ENCODE assay signal across 29 mouse cellular contexts in the genomic region with DNA sequence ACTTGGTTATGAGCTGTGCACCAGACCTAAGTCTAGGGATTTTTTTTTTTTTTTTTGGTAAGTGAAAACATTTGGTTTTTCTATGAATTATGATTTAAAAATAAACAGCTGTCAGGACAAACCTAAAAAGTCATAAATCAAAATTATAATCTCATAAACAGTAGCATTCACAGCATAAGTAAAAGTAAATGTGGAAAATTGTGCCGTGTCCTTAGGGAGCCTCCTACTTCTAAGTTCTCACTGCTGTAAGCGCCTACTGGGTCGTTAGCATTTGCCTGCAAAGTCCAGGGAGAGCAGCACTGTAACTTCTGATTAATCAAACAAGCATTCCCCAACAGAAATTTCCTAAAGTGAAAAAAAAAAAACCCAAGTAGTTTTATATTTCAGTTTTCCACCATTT.
DNase-seq lines count a peak whose midpoint lies in the region; ATAC-seq and TF ChIP-seq lines count a peak whose summit lies in the region.
"Had no signal": no experiment of that assay in that cellular context is flagged by ENCODE, and none has a peak within 500 bp of the region (broad histone marks: within the 10 kb centered on the region; RNA-seq: fewer than 3 reads in every experiment).

No protein-coding gene starts in this region.

- WGBS in kidney, postnatal 0 days, result 45% methylated on average over 3 of the region's 3 CpGs
- 49% methylated on average over 3 of the region's 3 CpGs for WGBS in stomach, embryonic 14.5 days
- 38% methylated on average over 3 of the region's 3 CpGs for WGBS in stomach, postnatal 0 days
- 25% methylated on average over 3 of the region's 3 CpGs for WGBS in limb, embryonic 12.5 days

- H3K36me3 ChIP-seq in kidney, postnatal 0 days (ENCODE audit: insufficient read depth, low read length), result no peaks in the 10 kb centered on the region
- H3K36me3 ChIP-seq in stomach, embryonic 14.5 days (ENCODE audit: control insufficient read depth, insufficient read depth, low read length), result no peaks in the 10 kb centered on the region
- H3K36me3 ChIP-seq in stomach, postnatal 0 days (ENCODE audit: control insufficient read depth, insufficient read depth, low read length), result no peaks in the 10 kb centered on the region
- no peaks in the 10 kb centered on the region for H3K36me3 ChIP-seq in limb, embryonic 12.5 days
- H3K36me3 ChIP-seq: forebrain, embryonic 10.5 days; forebrain, embryonic 15.5 days; hindbrain, embryonic 13.5 days; midbrain, embryonic 13.5 days had no signal

- H3K4me3 ChIP-seq in kidney, postnatal 0 days (replicated peaks; ENCODE audit: low read depth, low read length), result no peak overlapping the region
- H3K4me3 ChIP-seq in stomach, embryonic 14.5 days (ENCODE audit: low read depth, low read length), result no peak overlapping the region
- no peak overlapping the region for H3K4me3 ChIP-seq in stomach, postnatal 0 days (ENCODE audit: low read depth, low read length)
- H3K4me3 ChIP-seq in limb, embryonic 12.5 days (replicated peaks), result no peak overlapping the region
- H3K4me3 ChIP-seq: forebrain, embryonic 10.5 days; forebrain, embryonic 15.5 days; gastrocnemius, adult 2 months; hindbrain, embryonic 13.5 days; midbrain, embryonic 13.5 days had no signal

- H3K27ac ChIP-seq in kidney, postnatal 0 days, result no peak overlapping the region
- peak overlapping the region; percentile 29; the same call in 1 of the 2 replicates for H3K27ac ChIP-seq in stomach, embryonic 14.5 days (ENCODE audit: low read length)
- H3K27ac ChIP-seq in stomach, postnatal 0 days (replicated peaks), result no peak overlapping the region
- H3K27ac ChIP-seq in limb, embryonic 12.5 days, result no peak overlapping the region
- H3K27ac ChIP-seq: forebrain, embryonic 10.5 days; forebrain, embryonic 15.5 days; gastrocnemius, adult 2 months; hindbrain, embryonic 13.5 days; liver, embryonic 14.5 days; macrophage; midbrain, embryonic 13.5 days had no signal

- no peak for TF ChIP-seq EP300 in stomach, postnatal 0 days (optimal IDR thresholded peaks at IDR 0.05)

- DNase-seq in kidney, postnatal 0 days (ENCODE audit: low spot score), result peak; percentile 78
- DNase-seq in kidney, adult 18-20 months, result no peak
- DNase-seq in stomach, postnatal 0 days (ENCODE audit: low spot score), result no peak
- DNase-seq in layer of hippocampus, postnatal 36 days, result no peak
- no peak for DNase-seq in thymus, postnatal 4 days
- DNase-seq: adrenal gland, adult 8-10 months; cerebellum, adult 2 months; cerebellum, postnatal 25 days; gastrocnemius, adult 2 months; gastrocnemius, postnatal 36 days; heart, adult 18-20 months; heart, postnatal 36 days; liver; lung, adult 2 months; lung, postnatal 10 days; right cerebral cortex, postnatal 25 days; thymus, adult 2 months had no signal

- no peak overlapping the region for H3K4me2 ChIP-seq in kidney, postnatal 0 days (ENCODE audit: low read length)
- H3K4me2 ChIP-seq in stomach, embryonic 14.5 days (replicated peaks; ENCODE audit: low read depth, low read length), result no peak overlapping the region
- H3K4me2 ChIP-seq in stomach, postnatal 0 days (replicated peaks; ENCODE audit: low read depth), result no peak overlapping the region
- no peak overlapping the region for H3K4me2 ChIP-seq in limb, embryonic 12.5 days
- H3K4me2 ChIP-seq: forebrain, embryonic 15.5 days; heart, embryonic 11.5 days; hindbrain, embryonic 13.5 days; midbrain, embryonic 13.5 days had no signal

- no peaks in the 10 kb centered on the region for H3K9me3 ChIP-seq in kidney, postnatal 0 days (replicated peaks; ENCODE audit: low read length)
- H3K9me3 ChIP-seq in stomach, embryonic 14.5 days (ENCODE audit: control insufficient read depth, low read depth, low read length), result no peaks in the 10 kb centered on the region
- H3K9me3 ChIP-seq in stomach, postnatal 0 days (ENCODE audit: control insufficient read depth, low read length), result no peaks in the 10 kb centered on the region
- no peaks in the 10 kb centered on the region for H3K9me3 ChIP-seq in limb, embryonic 12.5 days
- H3K9me3 ChIP-seq: forebrain, embryonic 10.5 days; forebrain, embryonic 15.5 days; hindbrain, embryonic 13.5 days; midbrain, embryonic 13.5 days had no signal

- no peak for TF ChIP-seq CTCF in kidney, postnatal 0 days (IDR thresholded peaks at IDR 0.05; ENCODE audit: low read depth)
- no peak for TF ChIP-seq CTCF in stomach, postnatal 0 days (IDR thresholded peaks at IDR 0.05; ENCODE audit: low read depth)

- H3K4me1 ChIP-seq in kidney, postnatal 0 days (replicated peaks; ENCODE audit: insufficient read depth, low read length), result 0 out of 2 replicates have a peak, but pooled peaks cover under 1% of the 10 kb centered on the region
- 0 out of 2 replicates have a peak, but pooled peaks cover 2% of the 10 kb centered on the region for H3K4me1 ChIP-seq in stomach, embryonic 14.5 days (ENCODE audit: control insufficient read depth, insufficient read depth, low read length)
- H3K4me1 ChIP-seq in stomach, postnatal 0 days (replicated peaks; ENCODE audit: control insufficient read depth, insufficient read depth), result no peaks in the 10 kb centered on the region
- H3K4me1 ChIP-seq in limb, embryonic 12.5 days (replicated peaks), result no peaks in the 10 kb centered on the region; the same call in 1 of the 2 replicates
- H3K4me1 ChIP-seq: forebrain, embryonic 10.5 days; forebrain, embryonic 15.5 days; hindbrain, embryonic 13.5 days; midbrain, embryonic 13.5 days had no signal

- no peak overlapping the region for H3K9ac ChIP-seq in kidney, postnatal 0 days (ENCODE audit: low read depth, low read length)
- no peak overlapping the region for H3K9ac ChIP-seq in stomach, embryonic 14.5 days (replicated peaks; ENCODE audit: low read depth, low read length)
- H3K9ac ChIP-seq in stomach, postnatal 0 days (ENCODE audit: low read length), result no peak overlapping the region
- H3K9ac ChIP-seq in limb, embryonic 12.5 days (replicated peaks), result no peak overlapping the region
- H3K9ac ChIP-seq: forebrain, embryonic 15.5 days; hindbrain, embryonic 13.5 days; liver, embryonic 14.5 days; midbrain, embryonic 13.5 days had no signal

- no peaks in the 10 kb centered on the region for H3K27me3 ChIP-seq in kidney, postnatal 0 days (ENCODE audit: insufficient read depth, low read length)
- H3K27me3 ChIP-seq in stomach, embryonic 14.5 days (ENCODE audit: control insufficient read depth, insufficient read depth, low read length), result no peaks in the 10 kb centered on the region
- H3K27me3 ChIP-seq in stomach, postnatal 0 days (ENCODE audit: control insufficient read depth, insufficient read depth, low read length), result no peaks in the 10 kb centered on the region
- 0 out of 2 replicates have a peak, but pooled peaks cover 3% of the 10 kb centered on the region for H3K27me3 ChIP-seq in limb, embryonic 12.5 days
- H3K27me3 ChIP-seq: forebrain, embryonic 15.5 days; hindbrain, embryonic 13.5 days; midbrain, embryonic 13.5 days had no signal

- no peak; the same call in 1 of the 2 replicates for ATAC-seq in kidney, postnatal 0 days (replicated peaks; ENCODE audit: low FRiP score, low read depth)
- ATAC-seq in stomach, embryonic 14.5 days (ENCODE audit: insufficient number of reproducible peaks, insufficient read depth, low FRiP score, low read depth), result no peak
- ATAC-seq in stomach, postnatal 0 days (ENCODE audit: low FRiP score, low TSS enrichment), result no peak
- peak; percentile 76; the same call in 1 of the 2 replicates for ATAC-seq in limb, embryonic 12.5 days (ENCODE audit: insufficient number of reproducible peaks, insufficient read depth, low FRiP score, low TSS enrichment, low read depth)
- ATAC-seq: activated CD4-positive, CD25-positive, alpha-beta regulatory T cell, adult 4 months; CD4-positive, CD25-positive, alpha-beta regulatory T cell, adult 4 months; forebrain, embryonic 15.5 days; intestine, embryonic 16.5 days; midbrain, embryonic 13.5 days had no signal
